Mouse (Mus musculus) liver, embryonic 11.5 days (tissue): Measurements from ENCODE around the gene Clic3. TPM values are rescaled to one million over a fixed set of nuclear protein-coding genes. Genes with fewer than 3 reads are reported as not detected.

ENCODE experiments used
- ATAC-seq: fragments of 200-750 bp; cut with Nextera tagmentation; replicated peaks from 2 replicates; pipeline ENCODE4 v1.8.0; 2017; ENCODE audit warnings: moderate number of reproducible peaks, mild to moderate bottlenecking, moderate TSS enrichment, moderate library complexity; ENCODE audit not compliant: low FRiP score
- DNase-seq: peaks from one replicate; pipeline ENCODE4 v3.0.0-alpha.2; 2017; ENCODE audit warnings: low spot score
- H3K27ac ChIP-seq: fragments of 300-500 bp; sonication (generic); 2 replicates; pipeline ENCODE4 v1.5.1; 2014; ENCODE audit warnings: mild to moderate bottlenecking, low read depth, low read length, control low read depth
- H3K27me3 ChIP-seq: fragments of 300-500 bp; sonication (generic); replicated peaks from 2 replicates; pipeline ENCODE4 v1.6.1; 2014; ENCODE audit warnings: low read length, mixed read lengths; ENCODE audit not compliant: control insufficient read depth, insufficient read depth
- H3K36me3 ChIP-seq: fragments of 300-500 bp; sonication (generic); 2 replicates; pipeline ENCODE4 v1.6.1; 2014; ENCODE audit warnings: mild to moderate bottlenecking, low read length, moderate library complexity, mixed read lengths; ENCODE audit not compliant: control insufficient read depth, insufficient read depth
- H3K4me1 ChIP-seq: fragments of 300-500 bp; sonication (generic); replicated peaks from 2 replicates; pipeline ENCODE4 v1.6.1; 2014; ENCODE audit warnings: low read length, mixed read lengths; ENCODE audit not compliant: control insufficient read depth, insufficient read depth
- H3K4me2 ChIP-seq: fragments of 300-500 bp; sonication (generic); 2 replicates; pipeline ENCODE4 v1.6.1; 2014; ENCODE audit warnings: mild to moderate bottlenecking, control low read depth, moderate library complexity
- H3K4me3 ChIP-seq: fragments of 300-500 bp; sonication (generic); 2 replicates; pipeline ENCODE4 v1.5.1; 2014; ENCODE audit warnings: low read depth, low read length, control low read depth
- H3K9ac ChIP-seq: fragments of 300-500 bp; sonication (generic); 2 replicates; pipeline ENCODE4 v1.6.1; 2014; ENCODE audit warnings: low read depth, low read length, control low read depth
- H3K9me3 ChIP-seq: fragments of 300-500 bp; sonication (generic); 2 replicates; pipeline ENCODE4 v1.6.1; 2016; ENCODE audit warnings: low read length, inconsistent platforms, mixed read lengths; ENCODE audit not compliant: control insufficient read depth
- WGBS: fragments of 180-500 bp; shearing (Covaris S2); extraction: QIAGEN DNeasy Blood & Tissue Kit; methylation state at CpG from one replicate; pipeline ENCODE4 v1.1.7; 2014; 5-methylcytosine and 5-hydroxymethylcytosine counted together
- polyA plus RNA-seq: library from polyadenylated mRNA; unstranded; fragments of >200 nt; fragmentation: Nextera tagmentation; extraction: Ambion mirVana; gene quantifications from 2 replicates; pipeline ENCODE4 v1.2.1, GENCODE M21; 2014

The Clic3 gene
- polyA plus RNA-seq, 1 experiment from 2014 or later, result not detected

DNA sequence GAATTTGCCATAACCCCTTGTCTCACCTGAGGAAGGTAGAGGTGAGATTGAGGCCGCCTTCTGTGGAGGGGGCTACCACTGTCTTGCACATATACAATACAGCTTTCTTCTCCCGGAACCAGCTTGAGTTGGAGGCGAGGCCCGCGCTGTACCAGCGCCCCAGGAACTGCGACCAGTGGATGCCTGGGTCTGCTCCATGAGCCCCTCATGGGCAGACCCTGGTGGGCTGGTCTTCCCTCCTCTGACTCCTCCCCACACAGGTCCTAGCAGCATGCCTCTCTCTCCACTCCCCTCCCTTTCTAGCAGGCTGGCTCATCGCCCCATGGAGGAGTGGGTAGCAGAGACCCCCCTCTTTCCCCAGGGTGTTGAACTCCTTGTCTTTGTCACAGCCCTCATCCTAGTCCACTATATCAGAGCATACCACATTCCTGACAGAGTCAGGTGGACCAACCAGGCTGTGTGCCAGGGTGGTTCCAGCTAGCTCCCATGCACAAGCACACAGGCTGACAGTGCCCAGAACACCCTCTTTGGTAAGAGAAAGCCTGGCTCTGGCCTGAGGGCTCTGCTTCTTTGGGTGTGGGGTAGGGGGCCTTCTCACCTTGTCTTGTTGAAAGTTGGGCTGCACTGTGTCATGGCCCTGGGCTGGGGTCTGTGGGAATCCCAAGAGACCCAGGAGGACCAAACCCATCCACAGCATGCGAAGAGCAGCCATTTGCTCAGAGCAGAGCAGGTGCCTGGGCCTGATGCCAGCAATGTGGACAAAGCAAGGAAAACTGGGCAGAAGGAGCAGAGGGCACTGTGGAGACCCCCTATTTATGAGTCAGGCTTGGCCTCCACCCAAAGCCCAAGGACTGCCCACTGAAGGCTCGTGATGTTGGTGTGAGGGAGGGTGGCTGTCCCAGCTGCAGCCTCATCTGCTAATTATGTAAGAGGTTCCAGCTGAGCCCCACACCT is 12.6 kb downstream of the Clic3 start:
- no peak for ATAC-seq
- no peak overlapping the region for H3K27ac ChIP-seq
- no peak overlapping the region for H3K4me3 ChIP-seq
- no peak overlapping the region for H3K4me2 ChIP-seq
- H3K9me3 ChIP-seq, result no peaks in the 10 kb centered on the region
- no peaks in the 10 kb centered on the region for H3K36me3 ChIP-seq
- peaks cover 4% of the 10 kb centered on the region; the same call in 1 of the 2 replicates for H3K4me1 ChIP-seq
- no peaks in the 10 kb centered on the region; the same call in 1 of the 2 replicates for H3K27me3 ChIP-seq
- WGBS, result 78% methylated on average over 10 of the region's 10 CpGs
- no peak for DNase-seq
- H3K9ac ChIP-seq, result no peak overlapping the region

DNA sequence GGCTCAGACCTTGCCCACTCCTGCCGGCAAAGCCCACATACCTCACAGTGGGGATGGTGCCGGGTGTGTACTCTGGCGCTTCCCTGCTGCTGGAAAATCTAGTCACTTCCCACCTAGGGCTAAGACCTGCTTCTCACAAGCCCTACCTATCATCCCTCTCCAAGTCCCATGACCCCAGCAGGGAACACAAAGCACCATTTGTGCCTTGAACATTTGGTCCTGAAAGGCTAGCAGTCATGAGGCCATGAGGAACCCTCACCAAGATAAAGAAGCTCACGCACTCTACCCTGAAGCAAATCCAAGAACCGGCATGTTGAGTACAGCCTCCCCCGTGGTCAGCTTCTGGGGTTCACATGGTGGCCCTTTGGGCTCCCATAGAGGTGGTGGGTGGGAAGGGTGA is 13.3 kb downstream of the Clic3 start, which contains the start of gene Ptgds:
TSS of gene Ptgds (minus strand) at position 78 of the 400 bp plus-strand sequence.
- no peaks in the 10 kb centered on the region; the same call in 1 of the 2 replicates for H3K27me3 ChIP-seq
- peaks cover 4% of the 10 kb centered on the region; the same call in 1 of the 2 replicates for H3K4me1 ChIP-seq
- H3K4me3 ChIP-seq, result no peak within 1 kb of the TSS
- H3K4me2 ChIP-seq, result no peak within 1 kb of the TSS
- H3K36me3 ChIP-seq, result no peaks in the 10 kb centered on the region
- 49% methylated on average over 6 of the region's 6 CpGs for WGBS
- H3K9me3 ChIP-seq, result no peaks in the 10 kb centered on the region
- no peak for DNase-seq
- no peak within 1 kb of the TSS for H3K9ac ChIP-seq
- ATAC-seq, result no peak
- no peak within 1 kb of the TSS for H3K27ac ChIP-seq

DNA sequence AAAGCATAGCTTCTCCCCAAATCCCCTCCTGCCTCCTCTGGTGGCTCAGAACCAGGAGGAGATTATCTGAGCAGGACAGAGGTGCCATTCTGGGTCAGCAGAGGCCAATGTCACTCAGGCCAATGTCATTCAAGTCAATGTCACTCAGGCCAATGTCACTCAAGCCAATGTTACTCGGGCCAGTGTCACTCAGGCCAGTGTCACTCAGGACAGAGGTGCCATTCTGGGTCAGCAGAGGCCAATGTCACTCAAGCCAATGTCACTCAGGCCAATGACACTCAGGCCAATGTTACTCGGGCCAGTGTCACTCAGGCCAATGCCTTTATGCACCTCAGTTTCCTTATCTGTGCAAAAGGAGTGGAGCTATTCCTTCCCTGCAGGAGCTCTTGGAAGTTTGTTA is 15.9 kb downstream of the Clic3 start:
- H3K36me3 ChIP-seq, result no peaks in the 10 kb centered on the region
- 72% methylated on average over 2 of the region's 2 CpGs for WGBS

DNA sequence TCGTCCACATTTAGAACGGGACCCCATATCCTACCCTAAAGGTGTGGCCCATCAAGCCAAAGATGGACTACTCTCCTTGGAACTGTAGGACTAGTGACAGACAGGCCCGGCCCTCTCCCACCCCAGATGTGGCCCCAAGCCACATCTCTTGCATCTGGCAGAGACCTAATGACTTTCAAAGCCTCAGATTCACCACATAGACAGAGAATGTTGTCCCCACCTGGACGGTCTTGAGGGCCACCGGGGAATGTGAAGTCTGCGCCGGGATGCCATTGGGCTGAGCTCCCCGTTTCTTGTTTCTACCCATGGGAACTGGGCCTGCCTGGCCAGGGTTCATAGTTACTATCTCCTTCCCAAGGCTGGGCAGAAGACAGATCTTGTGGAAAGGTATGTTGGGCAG is 20.9 kb downstream of the Clic3 start:
- Histone ChIP-seq H3K9ac (no peak overlapping the region), H3K4me3 (no peak overlapping the region), H3K4me1 (no peaks in the 10 kb centered on the region), H3K36me3 (no peaks in the 10 kb centered on the region), H3K27ac (no peak overlapping the region), H3K27me3 (no peaks in the 10 kb centered on the region; the same call in 1 of the 2 replicates), H3K9me3 (no peaks in the 10 kb centered on the region), H3K4me2 (no peak overlapping the region)
- 82% methylated on average over 8 of the region's 8 CpGs for WGBS
- ATAC-seq (no peak), DNase-seq (no peak)

More for the DNA sequence above, 15.9 kb downstream of the Clic3 start:
- ATAC-seq, result no peak
- H3K9me3 ChIP-seq, result no peaks in the 10 kb centered on the region
- no peaks in the 10 kb centered on the region; the same call in 1 of the 2 replicates for H3K27me3 ChIP-seq
- H3K4me1 ChIP-seq, result no peaks in the 10 kb centered on the region
- no peak overlapping the region for H3K4me3 ChIP-seq
- DNase-seq, result no peak
- H3K9ac ChIP-seq, result no peak overlapping the region
- no peak overlapping the region for H3K27ac ChIP-seq
- H3K4me2 ChIP-seq, result no peak overlapping the region

DNA sequence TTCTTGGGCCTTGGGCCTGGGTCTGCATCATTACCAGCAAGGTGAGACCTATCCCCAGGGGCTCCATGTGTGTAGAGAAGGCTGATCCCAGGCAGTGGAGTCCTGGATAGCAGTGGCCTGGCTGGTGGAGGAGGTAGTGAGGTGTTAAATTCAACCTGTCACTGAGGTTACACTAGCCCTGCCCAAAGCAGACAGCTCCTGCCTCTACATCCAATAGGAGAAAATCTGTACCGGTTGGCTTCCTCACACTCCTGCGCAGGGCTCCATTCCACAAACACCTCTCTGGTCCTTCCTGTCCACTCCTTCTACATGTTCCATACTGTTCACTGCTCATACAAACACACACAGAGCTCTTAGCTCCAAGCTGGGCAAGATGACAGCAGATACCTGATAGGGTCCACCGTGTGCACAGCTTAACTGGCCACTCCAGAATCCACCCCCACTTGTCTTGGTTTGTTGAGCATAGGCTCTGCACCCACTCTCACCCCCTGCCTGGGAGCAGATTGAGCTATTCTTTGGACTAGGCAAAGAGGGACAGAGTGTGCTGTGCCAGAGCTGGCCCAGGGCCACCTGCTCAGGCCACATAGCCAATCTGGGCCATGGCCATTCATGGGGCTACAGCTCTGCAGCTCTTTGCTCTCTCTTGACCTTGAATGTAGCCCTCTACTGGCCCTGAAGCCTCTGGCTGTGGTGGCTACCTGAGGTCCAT is 21.5 kb downstream of the Clic3 start:
- no peak overlapping the region for H3K4me2 ChIP-seq
- H3K4me1 ChIP-seq, result no peaks in the 10 kb centered on the region
- WGBS, result 85% methylated on average over 3 of the region's 3 CpGs
- no peaks in the 10 kb centered on the region for H3K36me3 ChIP-seq
- no peak for DNase-seq
- H3K27ac ChIP-seq, result no peak overlapping the region
- no peaks in the 10 kb centered on the region for H3K9me3 ChIP-seq
- no peaks in the 10 kb centered on the region; the same call in 1 of the 2 replicates for H3K27me3 ChIP-seq
- H3K9ac ChIP-seq, result no peak overlapping the region
- no peak for ATAC-seq
- H3K4me3 ChIP-seq, result no peak overlapping the region

DNA sequence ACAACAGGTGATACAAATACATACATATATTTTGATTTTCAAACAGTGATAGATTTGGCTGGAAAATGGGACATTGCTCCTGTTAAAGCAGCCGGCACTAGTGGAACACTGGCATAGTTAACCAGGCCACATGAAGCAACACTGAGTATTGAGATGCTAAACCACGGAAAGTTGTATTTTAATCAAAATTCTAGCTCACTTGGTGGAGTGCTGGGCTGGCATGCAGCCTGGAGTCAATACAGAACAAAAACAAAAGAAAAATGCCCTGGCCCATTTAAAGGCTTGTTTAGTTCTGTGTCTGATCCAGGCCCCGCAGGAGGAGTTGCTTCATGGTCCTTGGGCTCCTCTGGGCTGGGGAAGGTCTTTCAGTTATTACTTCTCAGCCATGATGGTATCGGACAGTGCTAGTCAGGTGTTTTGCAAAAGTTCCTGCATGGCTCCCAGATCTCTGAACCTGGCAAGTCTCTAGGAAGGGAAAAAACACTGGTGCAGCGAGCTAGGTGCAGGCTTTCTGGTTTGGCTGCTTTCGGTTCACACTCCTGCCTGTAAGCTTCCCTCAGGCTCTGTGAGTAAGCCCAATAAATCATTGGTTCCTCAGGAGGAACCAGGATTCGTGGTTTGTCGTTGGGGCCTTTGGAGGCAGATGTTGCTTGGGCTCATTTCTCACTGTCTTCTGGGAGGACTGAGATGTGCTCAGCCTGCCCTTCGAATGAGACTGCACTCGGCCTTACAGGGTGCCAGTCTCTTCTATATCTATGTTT is 23.1 kb downstream of the Clic3 start:
- no peak for DNase-seq
- 61% methylated on average over 10 of the region's 10 CpGs for WGBS
- no peak overlapping the region for H3K27ac ChIP-seq
- no peak overlapping the region for H3K4me3 ChIP-seq
- no peak overlapping the region for H3K4me2 ChIP-seq
- ATAC-seq, result no peak
- no peaks in the 10 kb centered on the region for H3K36me3 ChIP-seq
- H3K9me3 ChIP-seq, result no peaks in the 10 kb centered on the region
- no peaks in the 10 kb centered on the region for H3K4me1 ChIP-seq
- H3K27me3 ChIP-seq, result no peaks in the 10 kb centered on the region; the same call in 1 of the 2 replicates
- no peak overlapping the region for H3K9ac ChIP-seq

DNA sequence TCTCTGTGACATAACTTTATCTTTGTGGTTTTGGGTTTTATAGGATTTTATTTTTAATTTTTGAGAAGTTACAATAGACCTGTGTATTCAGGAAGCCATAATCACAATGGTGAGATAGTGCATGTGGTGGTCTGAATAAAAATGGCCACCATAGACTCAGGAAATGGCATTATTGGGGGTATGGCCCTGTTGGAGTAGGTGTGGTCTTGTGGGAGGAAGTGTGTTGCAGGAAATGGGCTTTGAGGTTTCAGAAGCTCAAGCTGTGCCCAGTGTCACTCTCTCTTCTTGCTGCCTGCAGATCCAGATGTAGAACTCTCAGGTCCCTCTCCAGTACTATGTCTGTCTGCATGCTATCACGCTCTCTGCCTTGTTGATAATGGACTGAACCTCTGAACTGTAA is 23.9 kb downstream of the Clic3 start:
- 71% methylated on average over 1 of the region's 1 CpGs for WGBS
- Histone ChIP-seq H3K36me3 (no peaks in the 10 kb centered on the region), H3K4me3 (no peak overlapping the region), H3K9me3 (no peaks in the 10 kb centered on the region), H3K27me3 (no peaks in the 10 kb centered on the region; the same call in 1 of the 2 replicates), H3K9ac (no peak overlapping the region), H3K4me2 (no peak overlapping the region), H3K4me1 (0 out of 2 replicates have a peak, but pooled peaks cover 2% of the 10 kb centered on the region), H3K27ac (no peak overlapping the region)
- no peak for DNase-seq
- ATAC-seq, result no peak

DNA sequence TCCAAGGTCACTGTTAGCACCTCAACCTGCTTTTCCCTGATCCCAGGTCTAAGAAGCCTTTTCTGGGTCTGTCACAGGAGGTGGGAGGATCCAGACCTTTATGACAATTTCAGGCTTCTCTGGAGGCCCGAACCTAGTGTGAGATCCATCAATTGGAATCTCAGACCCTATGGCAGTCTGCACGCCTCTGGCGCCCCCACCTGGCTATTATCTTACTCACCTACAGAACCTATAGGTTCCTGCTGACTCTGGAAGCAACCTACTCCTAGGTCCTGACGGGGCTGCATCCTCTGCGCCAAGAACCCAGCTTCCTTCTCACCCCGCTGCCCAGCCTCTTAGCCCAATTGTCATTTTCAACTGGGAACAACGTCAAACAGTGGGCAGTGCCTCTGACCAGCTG is 26.3 kb downstream of the Clic3 start:
- Histone ChIP-seq H3K4me2 (no peak overlapping the region), H3K9me3 (no peaks in the 10 kb centered on the region), H3K27me3 (no peaks in the 10 kb centered on the region; the same call in 1 of the 2 replicates), H3K4me3 (no peak overlapping the region), H3K9ac (no peak overlapping the region), H3K36me3 (no peaks in the 10 kb centered on the region), H3K4me1 (0 out of 2 replicates have a peak, but pooled peaks cover 3% of the 10 kb centered on the region), H3K27ac (no peak overlapping the region)
- no peak for DNase-seq
- 15% methylated on average over 7 of the region's 7 CpGs for WGBS
- no peak for ATAC-seq
